Mouse (Mus musculus) stomach, embryonic 15.5 days (tissue): ENCODE results near the gene Snx17. TPM values are rescaled to one million over a fixed set of nuclear protein-coding genes. Genes with fewer than 3 reads are reported as not detected.
A peak's percentile ranks its signal among the peaks of the same experiment; 100 is the strongest.

ENCODE experiments used
- ATAC-seq: fragments of 200-750 bp; cut with Nextera tagmentation; 2 replicates; pipeline ENCODE4 v1.8.0; 2017; ENCODE audit warnings: low read depth, moderate number of reproducible peaks, moderate TSS enrichment; ENCODE audit not compliant: insufficient read depth, low FRiP score
- H3K27ac ChIP-seq: fragments of 300-500 bp; sonication (generic); 2 replicates; pipeline ENCODE4 v1.5.1; 2015; ENCODE audit warnings: mild to moderate bottlenecking, inconsistent platforms
- H3K27me3 ChIP-seq: fragments of 300-500 bp; sonication (generic); replicated peaks from 2 replicates; pipeline ENCODE4 v1.6.1; 2015; ENCODE audit warnings: inconsistent platforms
- H3K36me3 ChIP-seq: fragments of 300-500 bp; sonication (generic); 2 replicates; pipeline ENCODE4 v1.6.1; 2015; ENCODE audit warnings: inconsistent platforms
- H3K4me1 ChIP-seq: fragments of 300-500 bp; sonication (generic); 2 replicates; pipeline ENCODE4 v1.6.1; 2015; ENCODE audit warnings: inconsistent platforms
- H3K4me2 ChIP-seq: fragments of 300-500 bp; sonication (generic); 2 replicates; pipeline ENCODE4 v1.6.1; 2015; ENCODE audit warnings: mild to moderate bottlenecking, inconsistent platforms
- H3K4me3 ChIP-seq: fragments of 300-500 bp; sonication (generic); replicated peaks from 2 replicates; pipeline ENCODE4 v1.5.1; 2015; ENCODE audit warnings: inconsistent platforms
- H3K9ac ChIP-seq: fragments of 300-500 bp; sonication (generic); 2 replicates; pipeline ENCODE4 v1.6.1; 2015; ENCODE audit warnings: inconsistent platforms
- H3K9me3 ChIP-seq: fragments of 300-500 bp; sonication (generic); 2 replicates; pipeline ENCODE4 v1.6.1; 2016; ENCODE audit warnings: inconsistent platforms
- WGBS: fragments of 180-500 bp; shearing (Covaris S2); methylation state at CpG from one replicate; pipeline ENCODE4 v1.1.7; 2015; 5-methylcytosine and 5-hydroxymethylcytosine counted together
- polyA plus RNA-seq: library from polyadenylated mRNA; unstranded; fragments of >200 nt; fragmentation: Nextera tagmentation; extraction: Ambion mirVana; gene quantifications from 2 replicates; pipeline ENCODE4 v1.2.1, GENCODE M21; 2015

The Snx17 gene
- polyA plus RNA-seq, 1 experiment from 2014 or later, result 115 TPM

GRCm38 (mm10) chr5:31183678-31184077 lies 9.3 kb upstream of the Snx17 start:
- Histone ChIP-seq H3K9ac (no peak overlapping the region), H3K4me2 (no peak overlapping the region), H3K9me3 (no peaks in the 10 kb centered on the region), H3K4me3 (no peak overlapping the region), H3K4me1 (no peaks in the 10 kb centered on the region), H3K27ac (no peak overlapping the region), H3K27me3 (no peaks in the 10 kb centered on the region), H3K36me3 (peaks cover 17% of the 10 kb centered on the region)
- 53% methylated on average over 4 of the region's 4 CpGs for WGBS
- no peak for ATAC-seq

- no peak for ATAC-seq
Measured at GRCm38 (mm10) chr5:31188223-31188840, 4.7 kb upstream of the Snx17 start.

GRCm38 (mm10) chr5:31190201-31190600 lies 2.8 kb upstream of the Snx17 start:
- H3K27me3 ChIP-seq, result no peaks in the 10 kb centered on the region
- H3K9me3 ChIP-seq, result no peaks in the 10 kb centered on the region
- no peak overlapping the region for H3K4me3 ChIP-seq
- peaks cover 40% of the 10 kb centered on the region for H3K36me3 ChIP-seq
- H3K4me1 ChIP-seq, result peaks cover 18% of the 10 kb centered on the region; the same call in 1 of the 2 replicates
- no peak overlapping the region for H3K9ac ChIP-seq
- no peak overlapping the region for H3K27ac ChIP-seq
- no peak overlapping the region for H3K4me2 ChIP-seq
- 87% methylated on average over 9 of the region's 9 CpGs for WGBS
- no peak for ATAC-seq

More at GRCm38 (mm10) chr5:31188223-31188840, 4.7 kb upstream of the Snx17 start:
- no peaks in the 10 kb centered on the region for H3K9me3 ChIP-seq
- no peak overlapping the region for H3K4me3 ChIP-seq
- no peak overlapping the region for H3K4me2 ChIP-seq
- 63% methylated on average over 4 of the region's 4 CpGs for WGBS
- no peak overlapping the region for H3K27ac ChIP-seq
- H3K36me3 ChIP-seq, result peaks cover 40% of the 10 kb centered on the region
- peaks cover 10% of the 10 kb centered on the region; the same call in 1 of the 2 replicates for H3K4me1 ChIP-seq
- H3K27me3 ChIP-seq, result no peaks in the 10 kb centered on the region
- no peak overlapping the region for H3K9ac ChIP-seq

GRCm38 (mm10) chr5:31192045-31192938 lies 735 bp upstream of the Snx17 start:
- H3K36me3 ChIP-seq, result peaks cover 55% of the 10 kb centered on the region
- H3K4me2 ChIP-seq, result peak overlapping the region; percentile 82
- H3K27ac ChIP-seq, result peak overlapping the region; percentile 92
- ATAC-seq, result peak; percentile 41
- peak overlapping the region; percentile 76 for H3K9ac ChIP-seq
- no peaks in the 10 kb centered on the region for H3K27me3 ChIP-seq
- no peaks in the 10 kb centered on the region for H3K9me3 ChIP-seq
- peaks cover 18% of the 10 kb centered on the region; the same call in 1 of the 2 replicates for H3K4me1 ChIP-seq
- whole genome bisulfite sequencing, result 11% methylated on average over 42 of the region's 42 CpGs
- peak overlapping the region; percentile 91 for H3K4me3 ChIP-seq

GRCm38 (mm10) chr5:31193631-31194281 lies 729 bp downstream of the Snx17 start:
- peak overlapping the region; percentile 77 for H3K4me2 ChIP-seq
- H3K4me1 ChIP-seq, result peaks cover 18% of the 10 kb centered on the region
- no peak for ATAC-seq
- H3K9ac ChIP-seq, result peak overlapping the region; percentile 98
- peak overlapping the region; percentile 86 for H3K27ac ChIP-seq
- 10% methylated on average over 25 of the region's 25 CpGs for WGBS
- no peaks in the 10 kb centered on the region for H3K27me3 ChIP-seq
- H3K9me3 ChIP-seq, result no peaks in the 10 kb centered on the region
- peaks cover 57% of the 10 kb centered on the region for H3K36me3 ChIP-seq
- H3K4me3 ChIP-seq, result peak overlapping the region; percentile 91

DNA sequence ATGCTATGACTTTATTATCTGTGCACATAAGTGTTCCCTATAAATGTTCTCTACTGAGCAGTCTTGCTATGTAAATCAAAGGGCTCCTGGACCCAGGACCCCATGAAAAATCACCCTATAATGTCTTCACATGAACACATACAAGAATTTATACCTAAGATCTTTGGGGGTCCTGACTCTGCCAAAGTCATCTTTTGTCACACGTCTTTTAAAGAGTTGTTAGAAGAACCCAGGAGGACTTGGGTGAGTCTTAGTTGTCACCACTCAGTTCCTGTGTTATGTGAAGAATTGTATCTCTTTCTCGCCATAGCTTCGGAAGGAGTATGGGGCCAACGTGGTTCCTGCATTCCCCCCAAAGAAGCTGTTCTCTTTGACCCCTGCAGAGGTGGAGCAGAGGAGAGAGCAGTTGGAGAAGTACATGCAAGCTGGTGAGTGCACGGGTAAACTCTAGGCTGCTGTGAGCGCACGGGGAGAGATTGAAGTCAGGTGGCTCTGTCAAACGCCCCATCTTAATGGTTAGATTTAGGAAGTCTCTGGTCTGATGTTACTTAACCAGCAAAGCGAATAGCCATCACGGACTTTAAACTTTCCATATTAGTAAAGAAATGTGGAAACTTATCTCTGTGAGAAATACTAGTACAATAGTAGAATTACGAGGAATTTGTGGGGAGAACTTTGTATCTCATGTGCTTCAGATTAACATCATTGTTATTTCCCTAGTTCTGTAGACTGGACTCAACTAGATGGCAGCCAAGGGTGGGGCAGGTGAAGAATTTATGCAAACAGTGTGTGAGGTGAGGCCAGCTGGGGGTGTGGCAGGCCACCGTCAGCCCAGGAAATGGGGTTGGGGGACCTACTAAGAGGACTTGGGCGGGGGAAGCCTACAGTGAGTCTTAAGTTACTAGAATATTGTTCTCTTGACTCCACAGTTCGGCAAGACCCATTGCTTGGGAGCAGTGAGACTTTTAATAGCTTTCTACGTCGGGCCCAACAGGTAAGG lies 1.8 kb downstream of the Snx17 start:
- Histone ChIP-seq H3K4me1 (peaks cover 18% of the 10 kb centered on the region), H3K9me3 (no peaks in the 10 kb centered on the region), H3K9ac (peak overlapping the region; percentile 98; the same call in 1 of the 2 replicates), H3K4me3 (peak overlapping the region; percentile 91; the same call in 1 of the 2 replicates), H3K36me3 (peaks cover 61% of the 10 kb centered on the region), H3K27me3 (no peaks in the 10 kb centered on the region), H3K27ac (no peak overlapping the region), H3K4me2 (peak overlapping the region; percentile 77)
- WGBS, result 87% methylated on average over 16 of the region's 16 CpGs
- no peak for ATAC-seq

GRCm38 (mm10) chr5:31195671-31196070 lies 2.6 kb downstream of the Snx17 start:
- Histone ChIP-seq H3K4me2 (no peak overlapping the region), H3K4me3 (no peak overlapping the region), H3K27ac (no peak overlapping the region), H3K4me1 (peaks cover 18% of the 10 kb centered on the region), H3K9me3 (no peaks in the 10 kb centered on the region), H3K36me3 (peaks cover 62% of the 10 kb centered on the region), H3K9ac (no peak overlapping the region), H3K27me3 (no peaks in the 10 kb centered on the region)
- no peak for ATAC-seq
- WGBS, result 88% methylated on average over 4 of the region's 4 CpGs

- peaks cover 58% of the 10 kb centered on the region for H3K36me3 ChIP-seq
Measured at GRCm38 (mm10) chr5:31196207-31196606, 3.2 kb downstream of the Snx17 start.

GRCm38 (mm10) chr5:31197072-31197471 lies 4.0 kb downstream of the Snx17 start:
- no peak overlapping the region for H3K4me2 ChIP-seq
- no peak overlapping the region for H3K4me3 ChIP-seq
- H3K27ac ChIP-seq, result no peak overlapping the region
- no peak for ATAC-seq
- H3K36me3 ChIP-seq, result peaks cover 56% of the 10 kb centered on the region
- 94% methylated on average over 12 of the region's 12 CpGs for WGBS
- H3K27me3 ChIP-seq, result no peaks in the 10 kb centered on the region
- peaks cover 12% of the 10 kb centered on the region for H3K4me1 ChIP-seq
- H3K9ac ChIP-seq, result no peak overlapping the region
- no peaks in the 10 kb centered on the region for H3K9me3 ChIP-seq

More at GRCm38 (mm10) chr5:31196207-31196606, 3.2 kb downstream of the Snx17 start:
- Histone ChIP-seq H3K4me3 (no peak overlapping the region), H3K27ac (no peak overlapping the region), H3K4me1 (peaks cover 18% of the 10 kb centered on the region), H3K27me3 (no peaks in the 10 kb centered on the region), H3K4me2 (no peak overlapping the region), H3K9me3 (no peaks in the 10 kb centered on the region), H3K9ac (no peak overlapping the region)
- ATAC-seq, result no peak
- WGBS, result 86% methylated on average over 10 of the region's 10 CpGs

DNA sequence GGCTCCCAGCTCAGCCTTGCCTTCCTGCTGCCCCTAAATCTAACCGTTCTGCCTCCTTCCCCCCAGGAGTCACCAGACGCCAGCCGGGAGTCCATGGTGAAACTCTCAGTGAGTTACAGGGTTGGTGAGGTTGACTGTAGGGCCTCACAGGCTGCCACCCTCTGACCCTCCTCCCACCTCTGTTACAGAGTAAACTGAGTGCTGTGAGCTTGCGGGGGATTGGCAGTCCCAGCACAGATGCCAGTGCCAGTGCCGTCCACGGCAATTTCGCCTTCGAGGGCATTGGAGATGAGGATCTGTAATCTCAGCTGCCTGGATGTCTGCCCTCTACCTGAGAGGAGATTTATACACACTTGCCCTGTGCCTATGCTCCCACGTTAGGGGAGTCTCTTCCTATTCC lies 5.1 kb downstream of the Snx17 start:
- Histone ChIP-seq H3K36me3 (peaks cover 60% of the 10 kb centered on the region), H3K27ac (no peak overlapping the region), H3K4me1 (peaks cover 10% of the 10 kb centered on the region), H3K9me3 (no peaks in the 10 kb centered on the region), H3K27me3 (no peaks in the 10 kb centered on the region), H3K4me3 (no peak overlapping the region), H3K9ac (no peak overlapping the region), H3K4me2 (no peak overlapping the region)
- no peak for ATAC-seq
- WGBS, result 80% methylated on average over 9 of the region's 9 CpGs
